Mouse (Mus musculus) hindbrain, embryonic 13.5 days (tissue): ENCODE results near the gene Adrm1. TPM values are rescaled to one million over a fixed set of nuclear protein-coding genes. Genes with fewer than 3 reads are reported as not detected.
A peak's percentile ranks its signal among the peaks of the same experiment; 100 is the strongest.

Experiments used
- ATAC-seq: fragments of 200-750 bp; cut with Nextera tagmentation; 2 replicates; pipeline ENCODE4 v1.8.0; 2017; ENCODE audit warnings: moderate TSS enrichment; ENCODE audit not compliant: low FRiP score
- H3K27ac ChIP-seq: fragments of 300-500 bp; sonication (generic); 2 replicates; pipeline ENCODE4 v1.5.1; 2015; ENCODE audit warnings: inconsistent platforms, mild to moderate bottlenecking, moderate library complexity
- H3K27me3 ChIP-seq: fragments of 300-500 bp; sonication (generic); 2 replicates; pipeline ENCODE4 v1.6.1; 2015; ENCODE audit warnings: mild to moderate bottlenecking, inconsistent platforms
- H3K36me3 ChIP-seq: fragments of 300-500 bp; sonication (generic); 2 replicates; pipeline ENCODE4 v1.6.1; 2015; ENCODE audit warnings: mild to moderate bottlenecking, inconsistent platforms
- H3K4me1 ChIP-seq: fragments of 300-500 bp; sonication (generic); replicated peaks from 2 replicates; pipeline ENCODE4 v1.6.1; 2015; ENCODE audit warnings: inconsistent platforms
- H3K4me2 ChIP-seq: fragments of 300-500 bp; sonication (generic); 2 replicates; pipeline ENCODE4 v1.6.1; 2015; ENCODE audit warnings: inconsistent platforms, mild to moderate bottlenecking, moderate library complexity
- H3K4me3 ChIP-seq: fragments of 300-500 bp; sonication (generic); 2 replicates; pipeline ENCODE4 v1.5.1; 2015; ENCODE audit warnings: mild to moderate bottlenecking, inconsistent platforms
- H3K9ac ChIP-seq: fragments of 300-500 bp; sonication (generic); 2 replicates; pipeline ENCODE4 v1.6.1; 2015; ENCODE audit warnings: mild to moderate bottlenecking, inconsistent platforms
- H3K9me3 ChIP-seq: fragments of 300-500 bp; sonication (generic); 2 replicates; pipeline ENCODE4 v1.6.1; 2016; ENCODE audit warnings: inconsistent platforms
- WGBS: fragments of 180-500 bp; shearing (Covaris S2); methylation state at CpG from one replicate; pipeline ENCODE4 v1.1.7; 2015; 5-methylcytosine and 5-hydroxymethylcytosine counted together
- polyA plus RNA-seq: library from polyadenylated mRNA; unstranded; fragments of >200 nt; fragmentation: Nextera tagmentation; extraction: Ambion mirVana; gene quantifications from 2 replicates; pipeline ENCODE4 v1.2.1, GENCODE M21; 2015

The Adrm1 gene
- polyA plus RNA-seq = 208 and 213 TPM in 2 replicates

DNA sequence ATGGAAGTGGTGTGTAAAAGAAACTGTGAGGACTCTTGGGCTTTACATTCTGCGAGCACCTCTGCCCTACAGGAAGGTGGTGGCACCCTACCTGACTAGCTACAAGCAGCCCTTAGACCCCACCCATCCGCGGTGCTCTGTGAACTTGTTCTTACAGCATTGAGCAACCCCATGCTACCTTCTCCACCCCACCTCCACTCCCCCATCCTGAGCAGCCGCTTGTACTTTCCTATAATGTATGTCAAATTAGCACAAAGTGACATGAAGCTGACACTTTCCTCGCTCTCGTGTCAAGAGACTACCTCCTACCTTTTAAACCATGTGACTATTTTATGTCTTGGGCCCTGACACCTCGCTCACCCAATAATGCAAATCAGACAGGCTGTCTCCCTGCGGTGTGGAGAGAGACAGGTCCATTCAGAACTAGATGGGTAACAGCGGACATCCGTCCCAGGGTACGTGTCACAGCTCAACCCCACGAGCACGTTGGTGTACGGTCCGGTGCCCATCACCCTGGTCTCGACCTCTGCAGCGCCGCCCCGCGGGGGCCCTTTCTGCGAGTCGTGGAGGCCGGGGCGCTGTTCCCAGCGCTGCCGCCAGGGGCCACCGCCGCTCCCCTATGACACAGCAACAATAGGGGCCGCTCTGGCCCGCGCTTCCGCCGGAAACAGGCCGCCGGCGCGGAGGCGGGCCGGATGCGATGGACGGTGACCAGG, at the start of gene Adrm1:
Adrm1 (plus strand) TSS at position 680 of the 716 bp plus-strand sequence.
- WGBS = 5% methylated on average over 41 of the region's 41 CpGs
- Histone ChIP-seq H3K27ac (peak within 1 kb of the TSS; percentile 96), H3K36me3 (peaks cover 33% of the 10 kb centered on the region), H3K4me1 (peaks cover 27% of the 10 kb centered on the region), H3K27me3 (no peaks in the 10 kb centered on the region), H3K4me2 (peak within 1 kb of the TSS; percentile 100), H3K4me3 (peak within 1 kb of the TSS; percentile 97), H3K9me3 (no peaks in the 10 kb centered on the region), H3K9ac (peak within 1 kb of the TSS; percentile 99)
- ATAC-seq = peak; percentile 100

DNA sequence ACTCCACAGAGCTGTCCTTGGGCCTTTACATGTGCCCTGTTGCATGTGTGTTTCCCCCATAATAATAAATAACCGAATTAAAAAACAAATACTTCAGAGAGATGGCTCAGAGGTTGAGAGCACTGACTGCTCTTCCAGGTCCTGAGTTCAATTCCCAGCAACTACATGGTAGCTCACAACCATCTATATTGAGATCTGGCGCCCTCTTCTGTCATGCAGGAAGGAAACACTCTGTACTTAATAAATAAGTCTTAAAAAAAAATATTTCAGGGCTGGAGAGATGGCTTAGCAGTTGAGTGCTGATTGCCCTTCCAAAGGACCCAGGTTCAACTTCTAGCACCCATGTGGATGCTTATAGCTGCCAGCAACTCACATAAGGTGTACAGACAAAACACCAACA, 47.1 kb upstream of the Adrm1 start:
- peaks cover 13% of the 10 kb centered on the region for H3K36me3 ChIP-seq
- H3K9ac ChIP-seq = no peak overlapping the region
- WGBS = 87% methylated on average over 2 of the region's 2 CpGs

DNA sequence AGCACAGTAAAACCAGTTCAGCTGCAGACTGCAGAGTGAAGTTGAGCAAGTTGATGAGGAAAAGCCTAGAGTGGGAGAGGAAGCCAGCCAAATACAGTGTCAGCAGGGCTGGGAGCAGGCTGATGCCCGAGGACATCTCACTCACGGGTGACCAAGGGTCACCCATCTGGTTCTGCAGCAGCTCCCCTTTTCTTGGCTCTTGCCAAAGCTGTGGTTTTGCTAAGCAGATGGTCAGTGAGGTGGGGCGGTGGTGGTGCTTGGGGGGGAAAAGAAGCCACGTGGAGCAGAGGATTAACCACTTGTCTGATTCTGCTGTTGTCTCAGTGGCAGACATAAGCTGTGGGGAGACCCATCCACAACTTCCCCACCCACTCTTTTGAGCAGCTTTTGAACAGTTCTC, 45.1 kb upstream of the Adrm1 start:
- Histone ChIP-seq H3K27me3 (no peaks in the 10 kb centered on the region), H3K9me3 (no peaks in the 10 kb centered on the region), H3K27ac (peak overlapping the region; percentile 4; the same call in 1 of the 2 replicates), H3K4me3 (no peak overlapping the region), H3K4me1 (peaks cover 30% of the 10 kb centered on the region), H3K9ac (peak overlapping the region; percentile 53; the same call in 1 of the 2 replicates), H3K36me3 (peaks cover 13% of the 10 kb centered on the region), H3K4me2 (no peak overlapping the region)
- 19% methylated on average over 4 of the region's 4 CpGs for WGBS
- no peak for ATAC-seq

More for the DNA sequence above, 47.1 kb upstream of the Adrm1 start:
- Histone ChIP-seq H3K27ac (no peak overlapping the region), H3K4me2 (no peak overlapping the region), H3K27me3 (no peaks in the 10 kb centered on the region), H3K9me3 (no peaks in the 10 kb centered on the region), H3K4me1 (peaks cover 39% of the 10 kb centered on the region), H3K4me3 (no peak overlapping the region)
- no peak for ATAC-seq

DNA sequence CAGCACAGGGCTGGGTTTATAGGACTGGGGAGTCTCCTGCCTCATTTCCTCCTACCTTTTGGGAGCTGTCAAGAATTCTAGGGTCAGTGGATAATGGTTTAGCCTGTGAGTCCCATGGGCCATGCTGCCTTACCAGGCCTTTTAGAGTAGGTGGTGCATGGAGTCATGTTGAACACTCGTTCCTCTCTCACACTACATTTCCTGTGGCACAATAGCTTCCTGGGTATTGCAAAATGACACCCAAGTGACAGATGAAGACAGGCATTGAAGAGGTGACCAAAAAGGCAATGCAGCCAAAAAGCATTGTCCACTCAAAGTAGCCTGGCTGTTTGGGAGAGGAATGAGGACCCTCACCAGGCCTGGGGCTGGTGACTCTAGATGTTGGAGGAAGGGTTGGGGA, 43.6 kb upstream of the Adrm1 start:
- no peak overlapping the region for H3K4me2 ChIP-seq
- no peak overlapping the region for H3K4me3 ChIP-seq
- no peak for ATAC-seq
- 0 out of 2 replicates have a peak overlapping the region, but pooled peaks have one; percentile 13 for H3K27ac ChIP-seq
- WGBS = 67% methylated on average over 1 of the region's 1 CpGs
- H3K4me1 ChIP-seq = peaks cover 30% of the 10 kb centered on the region
- H3K9ac ChIP-seq = no peak overlapping the region
- H3K9me3 ChIP-seq = no peaks in the 10 kb centered on the region
- H3K27me3 ChIP-seq = no peaks in the 10 kb centered on the region
- peaks cover 13% of the 10 kb centered on the region for H3K36me3 ChIP-seq

DNA sequence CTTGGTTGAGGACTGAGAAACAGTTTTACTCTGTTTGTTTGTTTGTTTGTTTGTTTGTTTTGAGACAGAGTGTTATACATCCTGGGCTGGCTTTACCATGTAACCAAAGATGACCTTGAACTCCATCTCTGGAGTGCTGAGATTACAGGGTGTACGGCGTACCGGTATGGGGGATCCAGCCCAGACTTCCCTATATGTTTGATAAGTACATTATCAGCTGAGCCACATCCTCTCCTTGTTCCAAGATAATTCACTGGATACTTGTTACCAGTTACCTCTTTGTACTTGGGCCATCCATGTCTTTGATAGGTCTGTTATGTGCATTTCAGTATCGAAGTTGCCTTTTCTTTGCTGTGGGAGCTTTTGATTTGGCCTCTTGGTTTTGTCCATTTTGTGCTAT, 38.1 kb upstream of the Adrm1 start:
- WGBS = 97% methylated on average over 4 of the region's 4 CpGs
- Histone ChIP-seq H3K4me3 (no peak overlapping the region), H3K36me3 (peaks cover 9% of the 10 kb centered on the region), H3K27ac (no peak overlapping the region), H3K9ac (no peak overlapping the region), H3K4me2 (no peak overlapping the region), H3K4me1 (no peaks in the 10 kb centered on the region), H3K27me3 (no peaks in the 10 kb centered on the region), H3K9me3 (no peaks in the 10 kb centered on the region)
- ATAC-seq = no peak

DNA sequence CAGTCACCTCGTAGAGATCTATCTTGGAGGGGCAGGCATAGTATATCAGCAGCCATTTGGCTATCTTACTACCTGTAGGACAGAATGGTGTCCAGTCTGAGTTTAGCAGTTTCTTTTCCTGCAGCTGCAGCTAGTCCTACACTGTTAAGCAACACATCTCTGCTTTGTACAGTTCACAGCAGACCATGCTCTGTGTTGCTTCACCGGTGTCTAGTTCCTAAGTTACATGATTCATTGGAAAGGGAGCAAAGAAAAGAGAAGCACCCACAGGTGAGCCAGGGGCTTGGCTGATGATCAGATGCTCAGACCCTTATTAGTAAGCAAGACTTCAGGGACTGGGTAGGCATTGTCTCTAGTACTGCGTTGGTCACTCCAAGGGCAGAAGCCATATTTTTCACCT, 37.4 kb upstream of the Adrm1 start:
- Histone ChIP-seq H3K4me2 (no peak overlapping the region), H3K4me1 (no peaks in the 10 kb centered on the region), H3K9me3 (no peaks in the 10 kb centered on the region), H3K4me3 (no peak overlapping the region), H3K27ac (no peak overlapping the region), H3K27me3 (no peaks in the 10 kb centered on the region), H3K9ac (no peak overlapping the region), H3K36me3 (peaks cover 16% of the 10 kb centered on the region)
- WGBS = 95% methylated on average over 3 of the region's 3 CpGs
- ATAC-seq = no peak

DNA sequence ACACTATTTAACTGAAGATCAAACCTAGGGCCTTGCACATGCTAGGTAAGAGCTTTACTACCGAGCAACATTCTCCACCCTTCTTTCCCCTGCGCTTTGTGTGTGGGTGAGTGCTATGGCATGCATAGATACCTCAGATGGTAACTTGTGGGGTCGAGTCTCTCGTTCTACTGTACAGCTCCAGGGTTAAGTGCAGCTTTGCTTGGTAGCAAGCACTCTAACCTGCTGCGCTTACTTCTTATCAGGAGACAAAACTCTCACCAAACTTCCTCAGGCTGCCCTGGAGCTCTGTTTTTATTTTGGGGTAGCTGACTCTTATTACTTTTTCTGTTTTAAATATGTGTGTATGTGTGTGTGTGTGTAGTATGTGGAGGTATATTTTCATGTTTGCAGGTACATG, 35.9 kb upstream of the Adrm1 start:
- no peaks in the 10 kb centered on the region for H3K27me3 ChIP-seq
- H3K4me3 ChIP-seq = no peak overlapping the region
- 90% methylated on average over 5 of the region's 5 CpGs for whole genome bisulfite sequencing
- H3K27ac ChIP-seq = no peak overlapping the region
- H3K4me2 ChIP-seq = no peak overlapping the region
- no peaks in the 10 kb centered on the region for H3K4me1 ChIP-seq
- H3K36me3 ChIP-seq = peaks cover 31% of the 10 kb centered on the region
- no peaks in the 10 kb centered on the region for H3K9me3 ChIP-seq
- no peak for ATAC-seq
- no peak overlapping the region for H3K9ac ChIP-seq

DNA sequence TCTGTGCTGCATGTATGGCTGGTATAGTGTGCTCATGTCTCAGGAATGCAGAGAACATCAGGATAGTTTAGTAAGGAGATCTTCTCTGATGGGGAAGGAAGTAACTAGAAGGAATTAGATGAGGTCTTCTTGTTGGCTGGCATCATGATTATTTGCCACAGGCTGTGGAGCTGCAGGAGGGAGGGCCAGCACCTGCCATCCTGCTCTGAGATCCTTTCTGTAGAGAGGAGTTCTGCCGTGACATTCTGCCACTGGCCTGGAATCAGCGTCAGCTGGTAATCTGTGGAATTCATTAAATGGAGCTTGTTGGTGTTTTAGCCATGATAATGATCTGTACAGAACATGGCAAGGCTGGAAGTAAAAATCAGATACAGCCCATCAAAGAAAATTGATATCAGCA, 25.2 kb upstream of the Adrm1 start:
- ATAC-seq = no peak
- Histone ChIP-seq H3K9ac (no peak overlapping the region), H3K27ac (no peak overlapping the region), H3K9me3 (no peaks in the 10 kb centered on the region), H3K4me3 (no peak overlapping the region), H3K27me3 (no peaks in the 10 kb centered on the region), H3K4me1 (no peaks in the 10 kb centered on the region), H3K4me2 (no peak overlapping the region), H3K36me3 (peaks cover 80% of the 10 kb centered on the region)
- WGBS = 76% methylated on average over 2 of the region's 2 CpGs

DNA sequence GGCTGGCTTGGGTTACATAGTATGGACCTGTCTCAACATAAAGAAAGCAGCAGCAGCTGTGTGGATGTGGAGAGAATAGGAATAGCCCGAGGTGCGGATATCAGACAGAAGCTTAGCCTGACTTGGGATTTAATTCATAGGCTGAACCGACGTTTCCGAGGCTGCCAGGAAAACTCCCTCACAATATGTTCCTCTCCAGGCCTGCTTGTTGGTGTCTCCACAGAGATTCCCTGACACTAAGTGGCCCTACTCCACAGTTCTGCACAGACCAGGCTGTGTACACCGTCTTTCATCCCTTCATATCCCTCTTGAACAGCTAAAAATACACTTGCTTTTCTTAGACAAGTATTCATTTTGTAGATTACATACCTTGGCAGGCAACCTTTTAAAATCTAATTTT, 23.9 kb upstream of the Adrm1 start:
- H3K27ac ChIP-seq = no peak overlapping the region
- H3K36me3 ChIP-seq = peaks cover 82% of the 10 kb centered on the region
- no peaks in the 10 kb centered on the region for H3K27me3 ChIP-seq
- H3K9me3 ChIP-seq = no peaks in the 10 kb centered on the region
- no peak overlapping the region for H3K4me2 ChIP-seq
- no peak overlapping the region for H3K9ac ChIP-seq
- WGBS = 87% methylated on average over 6 of the region's 6 CpGs
- H3K4me3 ChIP-seq = no peak overlapping the region
- no peak for ATAC-seq
- no peaks in the 10 kb centered on the region for H3K4me1 ChIP-seq

DNA sequence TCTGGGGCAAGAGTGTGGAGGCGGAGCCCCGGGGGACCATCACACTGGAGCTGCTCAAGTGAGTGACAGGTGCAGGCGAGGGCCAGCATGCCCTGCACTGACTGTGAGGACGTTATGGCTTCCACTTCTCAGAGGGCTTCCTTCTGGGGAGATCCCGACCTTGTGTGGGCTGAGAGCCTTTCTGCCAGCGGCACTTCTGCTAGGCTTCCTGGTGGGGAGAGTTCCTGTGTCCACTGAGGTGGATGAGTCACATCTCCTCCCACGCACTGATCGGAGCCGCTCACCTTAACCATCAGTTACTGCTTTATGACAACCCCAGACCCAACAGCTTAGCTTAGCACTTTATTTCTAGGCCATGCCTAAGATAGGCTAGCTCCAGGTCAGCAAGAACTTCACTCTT, 22.7 kb upstream of the Adrm1 start:
- H3K9ac ChIP-seq = no peak overlapping the region
- H3K27me3 ChIP-seq = no peaks in the 10 kb centered on the region
- no peaks in the 10 kb centered on the region for H3K9me3 ChIP-seq
- 85% methylated on average over 9 of the region's 9 CpGs for whole genome bisulfite sequencing
- H3K4me1 ChIP-seq = no peaks in the 10 kb centered on the region
- H3K36me3 ChIP-seq = peaks cover 87% of the 10 kb centered on the region
- H3K4me2 ChIP-seq = no peak overlapping the region
- no peak overlapping the region for H3K4me3 ChIP-seq
- no peak overlapping the region for H3K27ac ChIP-seq
- ATAC-seq = no peak

DNA sequence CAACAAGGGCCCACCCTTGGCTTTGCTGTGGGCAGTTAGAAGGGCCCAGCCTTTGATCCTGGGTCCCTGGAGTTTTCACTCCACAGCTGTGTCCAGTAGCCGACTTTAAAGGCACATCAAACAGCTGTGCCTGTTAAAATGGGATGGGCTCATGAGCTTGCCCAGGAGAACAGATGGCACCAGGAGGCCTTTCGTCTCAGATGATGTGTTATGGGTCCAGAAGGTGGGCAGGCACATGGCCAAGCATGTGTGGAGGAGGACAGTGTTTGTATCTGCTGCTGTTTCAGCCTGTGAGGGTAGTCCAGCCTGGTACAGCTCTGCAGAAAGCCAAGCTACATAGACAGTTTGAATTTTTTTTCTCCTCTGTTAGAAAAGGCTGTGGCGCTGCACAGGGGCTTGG, 16.5 kb upstream of the Adrm1 start:
- ATAC-seq = no peak
- Histone ChIP-seq H3K36me3 (peaks cover 87% of the 10 kb centered on the region), H3K4me1 (no peaks in the 10 kb centered on the region), H3K9me3 (no peaks in the 10 kb centered on the region), H3K4me2 (no peak overlapping the region), H3K27me3 (no peaks in the 10 kb centered on the region), H3K4me3 (no peak overlapping the region), H3K27ac (no peak overlapping the region), H3K9ac (no peak overlapping the region; the same call in 1 of the 2 replicates)
- 70% methylated on average over 3 of the region's 3 CpGs for WGBS

DNA sequence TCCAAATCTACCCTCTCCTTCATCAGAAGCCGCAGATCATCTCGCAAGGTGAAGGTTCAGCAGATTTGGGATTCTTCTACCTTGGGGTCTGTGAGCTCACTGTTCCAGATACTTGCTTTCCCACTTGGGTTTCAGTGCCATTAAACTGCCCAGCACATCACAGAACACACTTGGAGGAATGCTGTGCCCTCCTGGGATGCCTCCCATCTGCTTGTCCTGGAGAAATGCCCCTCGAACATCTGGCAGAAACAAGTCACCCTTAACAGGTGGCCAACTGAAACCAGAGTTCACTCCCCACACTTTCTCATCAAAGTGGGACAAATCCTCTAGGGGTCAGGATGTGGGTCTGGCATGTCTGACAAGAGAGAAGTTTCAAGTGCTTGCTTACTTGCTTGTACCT, 12.7 kb upstream of the Adrm1 start:
- no peak overlapping the region for H3K4me3 ChIP-seq
- no peak overlapping the region for H3K9ac ChIP-seq
- no peak overlapping the region for H3K4me2 ChIP-seq
- H3K36me3 ChIP-seq = peaks cover 91% of the 10 kb centered on the region
- no peaks in the 10 kb centered on the region for H3K9me3 ChIP-seq
- H3K27me3 ChIP-seq = no peaks in the 10 kb centered on the region
- no peak for ATAC-seq
- H3K4me1 ChIP-seq = no peaks in the 10 kb centered on the region
- WGBS = 91% methylated on average over 3 of the region's 3 CpGs
- no peak overlapping the region for H3K27ac ChIP-seq

DNA sequence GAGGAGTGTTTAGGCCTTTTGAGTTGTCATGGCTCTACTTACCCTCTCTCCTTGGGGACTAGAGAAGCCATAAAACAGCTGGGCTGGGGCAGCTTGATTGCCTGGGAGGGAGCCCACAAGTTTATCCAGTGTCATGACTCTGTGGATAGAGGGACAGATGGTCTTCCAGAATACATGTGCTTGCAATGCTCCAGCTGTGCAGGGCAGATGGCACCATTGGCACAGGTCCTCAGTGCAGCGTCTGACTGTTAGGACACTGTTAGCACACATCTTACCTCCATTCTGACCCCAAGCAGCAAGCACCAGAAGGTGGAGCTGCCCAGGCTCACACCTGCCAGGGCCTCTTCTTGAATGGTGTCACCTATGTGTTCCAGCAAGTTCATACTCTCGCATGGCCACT, 5.4 kb upstream of the Adrm1 start:
- H3K4me3 ChIP-seq = no peak overlapping the region
- no peaks in the 10 kb centered on the region for H3K9me3 ChIP-seq
- H3K9ac ChIP-seq = no peak overlapping the region
- 72% methylated on average over 2 of the region's 2 CpGs for WGBS
- H3K27me3 ChIP-seq = no peaks in the 10 kb centered on the region
- no peak overlapping the region; the same call in 1 of the 2 replicates for H3K27ac ChIP-seq
- H3K36me3 ChIP-seq = peaks cover 40% of the 10 kb centered on the region
- H3K4me1 ChIP-seq = peaks cover 3% of the 10 kb centered on the region; the same call in 1 of the 2 replicates
- no peak overlapping the region for H3K4me2 ChIP-seq
- ATAC-seq = peak; percentile 32; the same call in 1 of the 2 replicates
